Mouse (Mus musculus) hindbrain, embryonic 15.5 days (tissue): ENCODE measurements around the gene Mecr. TPM values are rescaled to one million over a fixed set of nuclear protein-coding genes. Genes with fewer than 3 reads are reported as not detected.

Source experiments
- ATAC-seq: fragments of 200-750 bp; cut with Nextera tagmentation; 2 replicates; pipeline ENCODE4 v1.8.0; 2017; ENCODE audit warnings: low read depth, moderate number of reproducible peaks, moderate TSS enrichment; ENCODE audit not compliant: low FRiP score
- H3K27ac ChIP-seq: fragments of 300-500 bp; sonication (generic); replicated peaks from 2 replicates; pipeline ENCODE4 v1.5.1; 2015; ENCODE audit warnings: mild to moderate bottlenecking, inconsistent platforms
- H3K27me3 ChIP-seq: fragments of 300-500 bp; sonication (generic); 2 replicates; pipeline ENCODE4 v1.6.1; 2015; ENCODE audit warnings: control low read depth, inconsistent platforms
- H3K36me3 ChIP-seq: fragments of 300-500 bp; sonication (generic); 2 replicates; pipeline ENCODE4 v1.6.1; 2015; ENCODE audit warnings: control low read depth, inconsistent platforms
- H3K4me1 ChIP-seq: fragments of 300-500 bp; sonication (generic); replicated peaks from 2 replicates; pipeline ENCODE4 v1.6.1; 2015; ENCODE audit warnings: control low read depth, inconsistent platforms
- H3K4me2 ChIP-seq: fragments of 300-500 bp; sonication (generic); 2 replicates; pipeline ENCODE4 v1.6.1; 2015; ENCODE audit warnings: moderate library complexity, mild to moderate bottlenecking, inconsistent platforms
- H3K4me3 ChIP-seq: fragments of 300-500 bp; sonication (generic); 2 replicates; pipeline ENCODE4 v1.5.1; 2015; ENCODE audit warnings: mild to moderate bottlenecking, inconsistent platforms
- H3K9ac ChIP-seq: fragments of 300-500 bp; sonication (generic); 2 replicates; pipeline ENCODE4 v1.6.1; 2015; ENCODE audit warnings: inconsistent platforms
- H3K9me3 ChIP-seq: fragments of 300-500 bp; sonication (generic); 2 replicates; pipeline ENCODE4 v1.6.1; 2016; ENCODE audit warnings: control low read depth, inconsistent platforms
- WGBS: fragments of 180-500 bp; shearing (Covaris S2); methylation state at CpG from one replicate; pipeline ENCODE4 v1.1.7; 2015; 5-methylcytosine and 5-hydroxymethylcytosine counted together
- polyA plus RNA-seq: library from polyadenylated mRNA; unstranded; fragments of >200 nt; fragmentation: Nextera tagmentation; extraction: Ambion mirVana; gene quantifications from 2 replicates; pipeline ENCODE4 v1.2.1, GENCODE M21; 2015

Mecr gene
- polyA plus RNA-seq, 1 experiment from 2014 or later = 37.9 TPM

DNA sequence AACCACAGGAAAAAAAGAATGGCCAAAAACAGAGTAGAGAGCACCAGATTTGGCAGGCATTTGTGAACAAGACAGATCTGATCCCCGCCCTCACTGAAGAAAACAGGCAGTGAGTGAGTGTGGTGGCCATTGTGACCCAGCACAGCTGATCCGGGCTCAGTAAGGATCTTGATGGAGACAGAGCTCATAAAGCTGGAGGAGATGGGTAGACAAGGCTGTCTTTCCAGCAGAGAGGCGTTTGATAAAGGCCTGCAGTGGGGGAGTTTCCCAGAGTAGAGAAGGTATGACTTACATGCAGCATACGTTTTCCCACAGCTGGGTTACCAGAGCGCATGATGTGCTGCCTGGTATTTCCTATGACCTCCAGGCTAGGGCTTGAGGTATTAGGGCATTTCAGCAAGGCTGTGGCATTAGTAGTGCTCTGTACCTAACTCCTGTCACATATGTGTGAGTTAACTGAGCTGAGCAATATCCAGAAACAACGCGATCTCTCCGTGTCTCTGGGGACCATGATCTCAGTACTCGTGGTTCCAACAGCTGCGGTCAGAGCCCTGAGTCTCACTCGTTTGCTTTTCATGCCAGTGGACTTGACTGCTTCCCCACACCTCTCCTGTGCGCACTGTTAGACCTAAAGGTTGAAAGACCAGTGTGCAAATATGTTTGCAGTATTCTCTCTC lies 55.4 kb downstream of the Mecr start:
- no peak overlapping the region for H3K9ac ChIP-seq
- H3K4me2 ChIP-seq = no peak overlapping the region
- 81% methylated on average over 12 of the region's 12 CpGs for WGBS
- ATAC-seq = no peak
- no peaks in the 10 kb centered on the region for H3K27me3 ChIP-seq
- H3K4me3 ChIP-seq = no peak overlapping the region
- H3K36me3 ChIP-seq = peaks cover 70% of the 10 kb centered on the region
- H3K9me3 ChIP-seq = no peaks in the 10 kb centered on the region
- no peaks in the 10 kb centered on the region for H3K4me1 ChIP-seq
- no peak overlapping the region for H3K27ac ChIP-seq

DNA sequence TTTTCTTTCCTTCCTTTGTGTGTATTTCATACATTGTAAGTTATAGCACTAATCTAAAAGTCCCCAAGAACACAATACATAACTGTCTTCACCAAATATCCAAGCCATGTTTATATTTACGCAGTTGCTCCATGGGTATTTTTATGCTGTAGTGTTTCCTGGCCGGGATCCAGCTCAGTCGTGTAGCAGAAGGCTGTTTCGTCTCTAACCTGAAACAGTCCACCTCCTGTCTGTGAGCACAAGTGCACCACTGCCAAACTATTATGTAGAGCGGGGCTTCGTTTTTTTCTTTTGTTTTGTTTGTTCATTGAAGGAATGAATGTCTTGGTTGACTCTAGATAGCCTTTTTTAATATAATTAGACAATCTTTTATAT lies 55.9 kb downstream of the Mecr start:
- Histone ChIP-seq H3K36me3 (peaks cover 65% of the 10 kb centered on the region), H3K4me2 (no peak overlapping the region), H3K4me3 (no peak overlapping the region), H3K27ac (no peak overlapping the region), H3K4me1 (no peaks in the 10 kb centered on the region), H3K9me3 (no peaks in the 10 kb centered on the region), H3K9ac (no peak overlapping the region), H3K27me3 (no peaks in the 10 kb centered on the region)
- WGBS = 81% methylated on average over 6 of the region's 6 CpGs
- ATAC-seq = no peak

DNA sequence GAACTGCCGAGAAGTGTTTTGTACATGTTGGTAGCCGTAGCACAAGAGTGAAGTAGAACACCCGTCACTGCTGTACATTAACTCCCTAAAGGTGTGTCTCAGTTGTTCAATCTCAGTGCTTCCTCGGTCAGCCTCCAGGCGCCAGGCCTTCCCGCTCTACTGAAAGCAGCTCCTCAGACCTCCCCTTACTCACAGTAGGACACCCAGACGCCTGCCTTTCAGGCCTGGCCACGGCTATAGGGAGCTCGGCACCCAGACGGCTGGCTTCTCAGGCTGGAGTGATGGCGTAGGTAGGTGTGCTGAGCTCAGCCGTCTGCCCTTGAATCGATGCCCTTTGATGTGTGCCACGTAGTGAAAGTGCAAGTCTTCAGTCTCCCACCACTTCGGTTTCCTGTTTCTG lies 57.8 kb downstream of the Mecr start:
- H3K27ac ChIP-seq = no peak overlapping the region
- H3K4me3 ChIP-seq = no peak overlapping the region
- no peaks in the 10 kb centered on the region for H3K27me3 ChIP-seq
- WGBS = 91% methylated on average over 15 of the region's 15 CpGs
- no peak overlapping the region for H3K4me2 ChIP-seq
- H3K4me1 ChIP-seq = no peaks in the 10 kb centered on the region
- peaks cover 57% of the 10 kb centered on the region for H3K36me3 ChIP-seq
- H3K9ac ChIP-seq = no peak overlapping the region
- no peak for ATAC-seq
- no peaks in the 10 kb centered on the region for H3K9me3 ChIP-seq

DNA sequence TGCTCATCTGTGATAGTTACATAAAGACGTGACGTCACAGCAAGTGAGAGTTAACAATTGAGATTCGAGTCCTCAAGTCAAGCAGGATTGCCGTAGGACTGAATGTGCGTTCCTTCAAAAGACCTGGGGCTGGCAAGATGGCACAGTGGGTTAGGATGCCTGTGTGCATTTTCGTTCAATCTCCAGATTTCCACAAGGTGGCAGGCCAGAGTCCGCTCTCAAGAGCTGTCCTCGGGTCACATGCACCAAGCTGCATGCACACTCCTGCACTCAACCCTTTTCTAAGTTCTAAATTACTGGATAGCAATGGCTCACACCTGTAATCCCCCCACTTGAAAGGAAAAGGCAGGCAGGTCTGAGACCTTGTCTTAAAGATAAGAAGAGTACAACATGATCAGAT lies 61.2 kb downstream of the Mecr start:
- Histone ChIP-seq H3K36me3 (peaks cover 36% of the 10 kb centered on the region), H3K4me3 (no peak overlapping the region), H3K27ac (no peak overlapping the region), H3K4me2 (no peak overlapping the region), H3K9ac (no peak overlapping the region), H3K4me1 (no peaks in the 10 kb centered on the region), H3K27me3 (no peaks in the 10 kb centered on the region), H3K9me3 (no peaks in the 10 kb centered on the region)
- ATAC-seq = 0 out of 2 replicates have a peak, but pooled peaks have one; percentile 12
- WGBS = 63% methylated on average over 8 of the region's 8 CpGs

DNA sequence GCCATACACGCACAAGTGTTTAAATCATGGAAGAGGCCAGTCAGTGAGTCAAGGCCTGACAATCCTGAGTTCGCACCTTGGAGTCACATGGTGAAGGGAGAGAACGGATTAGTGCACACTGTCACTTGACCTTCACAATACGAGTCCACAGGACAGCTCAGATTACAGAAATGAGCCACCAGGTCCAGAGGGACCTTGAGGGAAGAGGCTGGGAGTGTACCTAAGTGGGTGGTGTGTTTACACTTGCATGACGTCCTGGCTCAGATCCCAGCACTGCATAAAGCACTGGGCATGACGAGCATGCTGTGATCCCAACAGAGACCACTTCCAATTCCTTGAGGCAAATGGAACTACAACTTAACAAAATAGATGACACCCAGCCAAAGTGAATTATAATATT lies 63.2 kb downstream of the Mecr start:
- Histone ChIP-seq H3K4me3 (no peak overlapping the region), H3K27me3 (no peaks in the 10 kb centered on the region), H3K36me3 (peaks cover 16% of the 10 kb centered on the region), H3K4me2 (no peak overlapping the region), H3K27ac (no peak overlapping the region), H3K9ac (no peak overlapping the region), H3K9me3 (no peaks in the 10 kb centered on the region), H3K4me1 (peaks cover 13% of the 10 kb centered on the region)
- ATAC-seq = no peak
- 74% methylated on average over 6 of the region's 6 CpGs for WGBS

DNA sequence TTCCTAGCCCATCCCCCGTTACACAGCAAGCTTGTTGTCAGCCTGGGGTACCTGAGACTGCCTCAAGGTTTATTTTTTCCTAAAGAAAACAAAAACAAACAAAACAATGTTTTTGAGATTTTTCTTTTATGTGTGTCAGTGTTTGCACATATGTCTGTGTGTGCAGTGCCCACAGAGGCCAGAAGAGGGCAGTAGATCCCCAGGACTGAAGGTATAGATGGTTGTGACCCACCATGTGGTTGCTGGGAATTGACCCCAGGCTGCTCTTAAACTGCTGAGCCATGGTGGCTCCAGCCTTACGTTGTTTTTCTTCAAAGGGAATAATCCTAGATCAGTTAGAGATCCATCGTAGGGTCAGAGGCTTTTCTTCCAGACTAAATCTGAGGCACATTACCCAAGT lies 64.6 kb downstream of the Mecr start:
- WGBS = 94% methylated on average over 3 of the region's 3 CpGs
- Histone ChIP-seq H3K9ac (no peak overlapping the region), H3K27ac (no peak overlapping the region), H3K36me3 (peaks cover 3% of the 10 kb centered on the region; the same call in 1 of the 2 replicates), H3K4me1 (peaks cover 13% of the 10 kb centered on the region), H3K27me3 (peaks cover 10% of the 10 kb centered on the region), H3K9me3 (no peaks in the 10 kb centered on the region), H3K4me2 (no peak overlapping the region), H3K4me3 (no peak overlapping the region)
- ATAC-seq = no peak

DNA sequence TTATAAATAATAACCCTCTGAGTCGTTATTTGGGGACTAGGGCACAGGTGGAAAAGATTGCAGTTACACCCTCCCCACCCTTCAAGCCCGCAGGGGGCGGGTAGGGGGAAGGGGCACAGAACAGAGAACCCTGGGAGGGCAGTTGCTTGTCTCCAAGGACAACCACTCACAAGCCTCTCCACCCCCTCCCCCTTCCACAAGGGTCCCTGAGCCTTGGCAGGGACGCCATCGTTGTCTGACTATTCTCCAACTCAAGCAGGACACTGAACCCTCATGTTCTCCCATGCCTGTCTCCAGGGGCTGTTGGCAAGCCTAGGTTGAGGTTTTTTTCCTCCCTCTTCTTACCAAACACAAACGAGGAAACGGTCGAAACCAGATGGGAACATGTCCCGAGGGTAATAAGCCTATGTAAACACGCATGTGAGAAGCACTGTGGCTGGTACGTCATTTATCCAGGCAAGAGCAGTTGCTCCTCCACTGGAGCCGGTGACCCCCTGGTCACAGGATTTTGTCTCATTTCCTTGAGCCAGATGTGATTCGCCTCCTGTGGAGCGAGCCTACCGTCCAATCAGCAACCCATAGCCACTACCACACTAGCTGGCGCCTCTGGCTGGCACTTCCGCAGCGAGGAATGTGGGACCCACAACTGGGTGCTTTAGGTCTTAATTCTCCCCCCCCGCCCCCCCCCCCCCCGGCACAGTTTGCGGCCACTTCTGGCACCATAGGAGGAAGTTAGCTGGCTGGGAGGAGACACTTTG lies 67.1 kb downstream of the Mecr start:
- H3K4me2 ChIP-seq = peak overlapping the region; percentile 31
- H3K27me3 ChIP-seq = peaks cover 28% of the 10 kb centered on the region
- no peak overlapping the region for H3K27ac ChIP-seq
- ATAC-seq = 0 out of 2 replicates have a peak, but pooled peaks have one; percentile 28
- H3K9me3 ChIP-seq = no peaks in the 10 kb centered on the region
- no peaks in the 10 kb centered on the region for H3K36me3 ChIP-seq
- no peak overlapping the region for H3K9ac ChIP-seq
- 15% methylated on average over 19 of the region's 21 CpGs for WGBS
- no peak overlapping the region for H3K4me3 ChIP-seq
- H3K4me1 ChIP-seq = peaks cover 25% of the 10 kb centered on the region

DNA sequence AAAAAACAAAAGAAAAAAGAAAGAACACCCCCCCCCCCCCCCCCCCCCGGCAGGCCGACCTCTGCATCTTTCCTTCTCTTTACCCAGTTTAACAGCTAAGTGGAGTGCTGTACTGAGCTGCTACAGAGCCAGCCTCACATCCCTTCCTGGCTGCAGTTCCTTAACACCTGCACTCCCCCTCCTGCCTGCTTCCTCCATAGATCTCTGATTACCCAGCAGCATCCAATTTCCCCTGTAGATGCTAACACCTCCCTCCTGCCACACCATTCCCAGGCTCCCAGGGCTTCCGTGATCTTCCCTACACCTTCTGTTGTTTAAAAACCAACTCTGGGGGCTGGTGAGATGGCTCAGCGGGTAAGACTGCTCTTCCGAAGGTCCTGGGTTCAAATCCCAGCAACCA lies 68.3 kb downstream of the Mecr start:
- WGBS = 48% methylated on average over 5 of the region's 5 CpGs
- no peaks in the 10 kb centered on the region for H3K9me3 ChIP-seq
- no peak overlapping the region for H3K4me2 ChIP-seq
- no peak overlapping the region for H3K9ac ChIP-seq
- H3K27ac ChIP-seq = no peak overlapping the region
- no peak for ATAC-seq
- H3K4me3 ChIP-seq = no peak overlapping the region
- no peaks in the 10 kb centered on the region for H3K36me3 ChIP-seq
- peaks cover 39% of the 10 kb centered on the region for H3K27me3 ChIP-seq
- peaks cover 36% of the 10 kb centered on the region for H3K4me1 ChIP-seq

DNA sequence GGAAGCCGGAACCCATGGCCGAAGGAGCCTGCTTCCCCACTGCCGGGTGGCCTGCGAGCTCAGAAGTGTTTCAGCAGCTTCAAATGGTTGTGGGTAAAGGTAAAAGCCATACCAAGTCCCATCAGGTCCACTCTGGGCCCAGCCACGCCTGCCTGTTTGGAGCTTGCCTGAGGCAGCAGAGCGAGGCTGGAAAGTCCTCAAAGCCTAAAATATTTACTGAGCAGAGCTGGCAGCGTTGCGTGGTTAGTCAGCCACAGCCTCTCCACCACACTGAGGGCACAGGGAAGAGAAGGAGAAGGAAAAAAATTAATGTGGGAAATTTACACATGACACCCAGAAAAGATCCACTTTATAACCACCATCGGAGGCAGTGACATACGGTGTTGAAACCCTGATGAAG lies 70.3 kb downstream of the Mecr start:
- 55% methylated on average over 10 of the region's 10 CpGs for WGBS
- peaks cover 57% of the 10 kb centered on the region for H3K27me3 ChIP-seq
- no peak for ATAC-seq

DNA sequence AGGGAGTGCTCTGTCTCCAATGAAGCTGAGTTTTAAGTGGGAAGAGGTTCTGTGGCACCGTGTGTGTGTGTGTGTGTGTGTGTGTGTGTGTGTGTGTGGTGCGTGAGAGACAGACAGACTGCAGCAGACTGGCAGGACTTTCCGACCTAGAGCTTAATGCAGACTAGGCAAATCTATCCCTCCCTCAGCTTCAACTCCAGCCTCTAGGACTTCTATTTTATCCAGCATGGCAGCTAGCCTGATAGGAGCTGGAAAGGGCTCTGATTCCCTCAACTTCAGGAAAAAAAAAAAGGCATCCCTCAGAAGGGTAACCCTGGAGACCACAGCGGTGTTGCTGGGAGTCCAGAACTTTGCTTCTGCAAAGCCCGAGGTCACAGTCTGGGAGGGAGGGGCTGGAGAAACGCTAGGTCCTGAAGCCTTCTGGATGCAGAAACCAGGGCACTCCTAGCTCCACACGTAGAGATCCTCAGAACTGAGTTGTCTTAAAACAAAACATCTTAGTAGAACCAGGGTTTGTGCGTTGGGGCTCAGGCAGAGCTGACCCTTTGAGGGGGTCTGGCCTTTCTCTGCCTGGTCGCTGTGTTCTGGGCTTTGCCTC lies 70.9 kb downstream of the Mecr start:
- no peak overlapping the region for H3K9ac ChIP-seq
- H3K4me1 ChIP-seq = peaks cover 36% of the 10 kb centered on the region

More for the DNA sequence above, 70.3 kb downstream of the Mecr start:
- Histone ChIP-seq H3K9me3 (no peaks in the 10 kb centered on the region), H3K4me2 (no peak overlapping the region), H3K27ac (no peak overlapping the region), H3K4me1 (peaks cover 36% of the 10 kb centered on the region), H3K4me3 (no peak overlapping the region), H3K36me3 (no peaks in the 10 kb centered on the region), H3K9ac (no peak overlapping the region)

DNA sequence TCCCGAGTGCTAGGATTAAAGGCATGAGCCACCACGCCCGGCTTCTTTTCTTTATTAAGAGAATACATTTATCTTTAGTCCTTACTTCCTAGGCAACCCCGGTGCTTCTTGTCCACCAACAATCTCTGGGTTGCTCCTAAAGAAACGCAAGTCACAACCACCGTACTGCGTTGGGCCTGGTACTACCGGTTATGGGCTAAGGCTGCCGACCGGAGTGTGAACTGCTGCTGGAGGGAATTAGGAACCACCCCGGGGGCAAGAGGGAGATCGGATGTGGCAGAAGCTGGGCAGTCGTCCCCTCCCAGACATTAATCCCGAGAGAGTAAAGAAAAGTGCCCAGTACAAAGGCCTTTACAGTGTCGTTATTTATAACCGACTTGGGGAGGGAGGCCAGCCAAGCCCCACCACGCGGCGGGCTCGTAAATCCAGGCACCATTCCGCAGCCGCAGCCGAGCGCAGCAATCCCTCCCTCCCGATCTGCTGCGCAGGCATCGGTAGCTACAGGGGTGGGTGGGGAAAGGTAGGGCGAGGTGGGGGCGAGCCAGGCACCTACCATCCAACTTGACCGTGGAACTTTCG lies 71.7 kb downstream of the Mecr start:
- H3K4me3 ChIP-seq = peak overlapping the region; percentile 29
- H3K4me2 ChIP-seq = peak overlapping the region; percentile 56
- H3K4me1 ChIP-seq = peaks cover 35% of the 10 kb centered on the region
- no peaks in the 10 kb centered on the region for H3K9me3 ChIP-seq
- H3K9ac ChIP-seq = peak overlapping the region; percentile 30; the same call in 1 of the 2 replicates
- no peaks in the 10 kb centered on the region for H3K36me3 ChIP-seq
- no peak for ATAC-seq
- H3K27me3 ChIP-seq = peaks cover 70% of the 10 kb centered on the region
- 2% methylated on average over 31 of the region's 31 CpGs for WGBS
- H3K27ac ChIP-seq = no peak overlapping the region

More for the DNA sequence above, 70.9 kb downstream of the Mecr start:
- Histone ChIP-seq H3K27me3 (peaks cover 62% of the 10 kb centered on the region), H3K9me3 (no peaks in the 10 kb centered on the region), H3K4me2 (no peak overlapping the region), H3K36me3 (no peaks in the 10 kb centered on the region), H3K27ac (no peak overlapping the region), H3K4me3 (no peak overlapping the region)
- 6% methylated on average over 9 of the region's 9 CpGs for WGBS
- ATAC-seq = no peak

DNA sequence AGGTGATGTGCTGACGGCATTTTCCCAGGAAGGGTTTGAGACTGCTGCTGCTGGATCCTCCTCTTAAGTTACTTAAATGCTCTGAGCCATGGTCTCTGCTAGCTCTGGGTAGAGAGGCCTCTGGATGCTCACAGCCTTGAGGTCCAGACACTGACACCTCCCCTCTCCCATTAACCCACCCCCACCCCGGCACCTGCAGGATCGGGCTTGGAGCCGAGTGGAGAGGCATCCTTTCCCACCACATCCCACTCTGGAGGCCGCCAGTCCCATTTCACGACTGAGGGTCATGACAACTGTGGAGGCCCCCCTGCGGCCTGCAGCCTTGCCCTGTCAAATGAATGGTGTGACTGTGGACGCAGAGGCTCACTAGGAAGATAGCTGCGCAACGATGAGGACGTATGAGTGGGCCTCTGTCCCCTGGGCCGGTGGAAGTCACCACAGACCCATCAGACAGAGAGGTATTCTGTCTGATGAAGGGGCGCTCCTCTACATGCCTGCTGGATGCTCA lies 72.6 kb downstream of the Mecr start:
- Histone ChIP-seq H3K4me3 (no peak overlapping the region), H3K4me2 (peak overlapping the region; percentile 56), H3K27ac (no peak overlapping the region)

More for the DNA sequence above, 72.6 kb downstream of the Mecr start:
- WGBS = 23% methylated on average over 13 of the region's 13 CpGs
- H3K4me1 ChIP-seq = peaks cover 35% of the 10 kb centered on the region
- peaks cover 79% of the 10 kb centered on the region for H3K27me3 ChIP-seq
- H3K36me3 ChIP-seq = no peaks in the 10 kb centered on the region
- no peak overlapping the region for H3K9ac ChIP-seq
- no peak for ATAC-seq
- no peaks in the 10 kb centered on the region for H3K9me3 ChIP-seq
